ENCODE assay signal across 20 mouse cellular contexts in the genomic region with DNA sequence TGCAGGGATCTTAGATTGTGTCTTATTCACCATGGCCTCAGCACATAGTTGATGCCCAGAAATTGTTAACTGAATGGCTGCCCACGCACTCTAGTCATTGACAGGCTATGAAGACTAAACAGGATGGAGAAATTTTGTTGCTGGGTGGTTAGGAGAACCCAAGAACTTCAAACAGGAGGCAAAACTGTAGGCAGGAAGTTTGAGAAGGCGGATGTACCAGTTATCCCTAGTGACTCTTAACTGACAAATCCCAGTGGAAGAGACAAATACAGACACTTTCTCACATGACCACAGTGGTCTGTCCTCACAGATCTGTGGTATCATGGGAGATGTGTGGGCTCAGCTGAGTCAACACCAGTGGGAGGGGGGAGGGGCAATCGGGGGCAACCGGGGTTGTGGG. TPM values are rescaled to one million over a fixed set of nuclear protein-coding genes. Genes with fewer than 3 reads are reported as not detected.
DNase-seq lines count a peak whose midpoint lies in the region; ATAC-seq and TF ChIP-seq lines count a peak whose summit lies in the region.
"Had no signal": no experiment of that assay in that cellular context is flagged by ENCODE, and none has a peak within 500 bp of the region (broad histone marks: within the 10 kb centered on the region; RNA-seq: fewer than 3 reads in every experiment).

No protein-coding gene starts in this region.

- H3K27ac ChIP-seq in heart, embryonic 12.5 days (ENCODE audit: poor library complexity, severe bottlenecking): no peak overlapping the region
- 0 out of 2 replicates have a peak overlapping the region, but pooled peaks have one; percentile 3 for H3K27ac ChIP-seq in liver, embryonic 15.5 days (replicated peaks)
- H3K27ac ChIP-seq: embryonic facial prominence, embryonic 15.5 days; forebrain, embryonic 12.5 days; heart, embryonic 15.5 days; hindbrain, embryonic 13.5 days; kidney, embryonic 15.5 days; limb, embryonic 12.5 days; neural tube, embryonic 13.5 days had no signal

- no peak overlapping the region for H3K4me2 ChIP-seq in heart, embryonic 12.5 days
- H3K4me2 ChIP-seq in liver, embryonic 15.5 days: peak overlapping the region; percentile 10; the same call in 1 of the 2 replicates
- H3K4me2 ChIP-seq: embryonic facial prominence, embryonic 15.5 days; forebrain, embryonic 12.5 days; heart, embryonic 15.5 days; hindbrain, embryonic 13.5 days; kidney, embryonic 15.5 days; limb, embryonic 12.5 days; lung, embryonic 14.5 days; midbrain, embryonic 11.5 days; neural tube, embryonic 13.5 days had no signal

- no peak overlapping the region for H3K9ac ChIP-seq in heart, embryonic 12.5 days
- no peak overlapping the region for H3K9ac ChIP-seq in liver, embryonic 15.5 days
- H3K9ac ChIP-seq: embryonic facial prominence, embryonic 15.5 days; forebrain, embryonic 12.5 days; heart, embryonic 15.5 days; hindbrain, embryonic 13.5 days; kidney, embryonic 15.5 days; limb, embryonic 12.5 days; lung, embryonic 14.5 days; neural tube, embryonic 13.5 days had no signal

- DNase-seq in heart, adult 11 months: peak; percentile 91
- DNase-seq in lung, postnatal 36 days: peak; percentile 14
- no peak for DNase-seq in lung, adult 2 months
- no peak for DNase-seq in spleen, postnatal 10 days (ENCODE audit: low spot score in 2 of 2)
- DNase-seq in layer of hippocampus, adult 18-20 months (ENCODE audit: low spot score in 2 of 2): no peak
- DNase-seq: cerebellum, postnatal 10 days; embryo, embryonic 11 days; lung, embryonic 14.5 days had no signal

- peaks cover 16% of the 10 kb centered on the region for H3K4me1 ChIP-seq in heart, embryonic 12.5 days (replicated peaks)
- no peaks in the 10 kb centered on the region for H3K4me1 ChIP-seq in lung, adult 2 months (ENCODE audit: control insufficient read depth, insufficient read depth, low read length)
- peaks cover 9% of the 10 kb centered on the region; the same call in 1 of the 2 replicates for H3K4me1 ChIP-seq in liver, embryonic 15.5 days (replicated peaks)
- H3K4me1 ChIP-seq: embryonic facial prominence, embryonic 15.5 days; forebrain, embryonic 12.5 days; kidney, embryonic 15.5 days; limb, embryonic 12.5 days; neural tube, embryonic 13.5 days had no signal

- no peaks in the 10 kb centered on the region; the same call in 1 of the 2 replicates for H3K9me3 ChIP-seq in heart, embryonic 12.5 days (replicated peaks)
- H3K9me3 ChIP-seq in liver, embryonic 15.5 days (replicated peaks): no peaks in the 10 kb centered on the region
- H3K9me3 ChIP-seq: embryonic facial prominence, embryonic 15.5 days; forebrain, embryonic 12.5 days; heart, embryonic 15.5 days; hindbrain, embryonic 13.5 days; kidney, embryonic 15.5 days; neural tube, embryonic 13.5 days had no signal

- H3K27me3 ChIP-seq in heart, embryonic 12.5 days (replicated peaks): no peaks in the 10 kb centered on the region
- H3K27me3 ChIP-seq in liver, embryonic 15.5 days: no peaks in the 10 kb centered on the region
- H3K27me3 ChIP-seq: embryonic facial prominence, embryonic 15.5 days; forebrain, embryonic 12.5 days; heart, embryonic 15.5 days; hindbrain, embryonic 13.5 days; kidney, embryonic 15.5 days; limb, embryonic 12.5 days; neural tube, embryonic 13.5 days had no signal

- no peak overlapping the region for H3K4me3 ChIP-seq in heart, embryonic 12.5 days
- H3K4me3 ChIP-seq in lung, adult 2 months (replicated peaks; ENCODE audit: extremely low read depth, low read depth, low read length): no peak overlapping the region
- no peak overlapping the region for H3K4me3 ChIP-seq in liver, embryonic 15.5 days (replicated peaks)
- H3K4me3 ChIP-seq: embryonic facial prominence, embryonic 15.5 days; forebrain, embryonic 12.5 days; heart, embryonic 15.5 days; hindbrain, embryonic 13.5 days; kidney, embryonic 15.5 days; limb, embryonic 12.5 days; neural tube, embryonic 13.5 days had no signal

- ATAC-seq in heart, embryonic 12.5 days (ENCODE audit: insufficient number of reproducible peaks, low FRiP score): no peak
- ATAC-seq in activated CD4-positive, CD25-positive, alpha-beta regulatory T cell, adult 4 months: peak; percentile 65
- no peak for ATAC-seq in liver, embryonic 15.5 days (ENCODE audit: insufficient read depth)
- ATAC-seq: intestine, embryonic 16.5 days had no signal

- H3K36me3 ChIP-seq in heart, embryonic 12.5 days: no peaks in the 10 kb centered on the region
- H3K36me3 ChIP-seq in liver, embryonic 15.5 days (replicated peaks): no peaks in the 10 kb centered on the region
- H3K36me3 ChIP-seq: embryonic facial prominence, embryonic 15.5 days; forebrain, embryonic 12.5 days; heart, embryonic 15.5 days; hindbrain, embryonic 13.5 days; kidney, embryonic 15.5 days; limb, embryonic 12.5 days; neural tube, embryonic 13.5 days had no signal

- 83% methylated on average over 4 of the region's 4 CpGs for WGBS in heart, embryonic 12.5 days
- WGBS in lung, adult 2 months: 65% methylated on average over 4 of the region's 4 CpGs
- WGBS in liver, embryonic 15.5 days (ENCODE audit: insufficient replicate concordance): 32% methylated on average over 4 of the region's 4 CpGs

- TF ChIP-seq CTCF in lung, adult 2 months (IDR thresholded peaks at IDR 0.05; ENCODE audit: insufficient read depth, low read length): no peak

- no peak for TF ChIP-seq POLR2A in lung, adult 2 months (IDR thresholded peaks at IDR 0.05; ENCODE audit: borderline replicate concordance, extremely low read depth, low read depth, low read length)

RNA-seq across cellular contexts. Expression of a gene that starts 39.6 kb away (rescaled TPM):
- polyA plus RNA-seq in heart, embryonic 12.5 days (2016; fragmentation: Nextera tagmentation; extraction: Ambion mirVana): 50.5 and 50.7 TPM in 2 replicates
- polyA plus RNA-seq in lung, adult 2 months (2012; rRNA removed): 34.9 and 52.8 TPM in 2 replicates
- 10 to 100 TPM; 21.7 to 28.6 TPM for polyA plus RNA-seq in activated CD4-positive, CD25-positive, alpha-beta regulatory T cell, adult 4 months (2017; shearing (Covaris generic))
- polyA plus RNA-seq in liver, embryonic 15.5 days (2015; fragmentation: Nextera tagmentation; extraction: Ambion mirVana): 7.7 and 8.1 TPM in 2 replicates
- total RNA-seq in layer of hippocampus, adult 18-20 months (2021): 10 to 100 TPM; 12.4 to 13.7 TPM

RNA-seq across cellular contexts. Expression of a gene that starts 50.1 kb away (rescaled TPM):
- polyA plus RNA-seq in heart, embryonic 12.5 days (2016; fragmentation: Nextera tagmentation; extraction: Ambion mirVana): 105 and 108 TPM in 2 replicates
- polyA plus RNA-seq in lung, adult 2 months (2012; rRNA removed): 13.6 and 18.9 TPM in 2 replicates
- polyA plus RNA-seq in activated CD4-positive, CD25-positive, alpha-beta regulatory T cell, adult 4 months (2017; shearing (Covaris generic)): 100 to 1,000 TPM in 1 of 2 experiments, 10 to 100 TPM in 1; 89.6 to 104 TPM
- polyA plus RNA-seq in liver, embryonic 15.5 days (2015; fragmentation: Nextera tagmentation; extraction: Ambion mirVana): 75.5 and 78.2 TPM in 2 replicates
- total RNA-seq in layer of hippocampus, adult 18-20 months (2021): 10 to 100 TPM; 16.3 to 17.3 TPM

Comparison
In these comparisons a context has a peak if more than half of its experiments do, and no peak if none do; other contexts are left out.
1. DNase-seq: peak in heart, adult 11 months (single experiment) and lung, postnatal 36 days (single experiment); none in lung, adult 2 months (single experiment), spleen, postnatal 10 days (0 of 2) and layer of hippocampus, adult 18-20 months (0 of 2).